Mouse (Mus musculus) neural tube, embryonic 12.5 days (tissue): ENCODE data around the gene Strap. TPM values are rescaled to one million over a fixed set of nuclear protein-coding genes. Genes with fewer than 3 reads are reported as not detected.

Experiments used
- ATAC-seq: fragments of 200-750 bp; cut with Nextera tagmentation; 2 replicates; pipeline ENCODE4 v1.8.0; 2017; ENCODE audit warnings: low read depth, mild to moderate bottlenecking, moderate TSS enrichment, moderate library complexity; ENCODE audit not compliant: low FRiP score
- H3K27ac ChIP-seq: fragments of 300-500 bp; sonication (generic); 2 replicates; pipeline ENCODE4 v1.5.1; 2016
- H3K27me3 ChIP-seq: fragments of 300-500 bp; sonication (generic); replicated peaks from 2 replicates; pipeline ENCODE4 v1.6.1; 2016; ENCODE audit warnings: mild to moderate bottlenecking
- H3K36me3 ChIP-seq: fragments of 300-500 bp; sonication (generic); 2 replicates; pipeline ENCODE4 v1.6.1; 2016; ENCODE audit warnings: mild to moderate bottlenecking
- H3K4me1 ChIP-seq: fragments of 300-500 bp; sonication (generic); 2 replicates; pipeline ENCODE4 v1.6.1; 2016
- H3K4me2 ChIP-seq: fragments of 300-500 bp; sonication (generic); replicated peaks from 2 replicates; pipeline ENCODE4 v1.6.1; 2016; ENCODE audit warnings: mild to moderate bottlenecking
- H3K4me3 ChIP-seq: fragments of 300-500 bp; sonication (generic); 2 replicates; pipeline ENCODE4 v1.5.1; 2016
- H3K9ac ChIP-seq: fragments of 300-500 bp; sonication (generic); 2 replicates; pipeline ENCODE4 v1.6.1; 2016; ENCODE audit warnings: mild to moderate bottlenecking
- H3K9me3 ChIP-seq: fragments of 300-500 bp; sonication (generic); 2 replicates; pipeline ENCODE4 v1.6.1; 2016; ENCODE audit warnings: mild to moderate bottlenecking
- WGBS: fragments of 180-500 bp; shearing (Covaris S2); methylation state at CpG from one replicate; pipeline ENCODE4 v1.1.7; 2016; 5-methylcytosine and 5-hydroxymethylcytosine counted together
- polyA plus RNA-seq: library from polyadenylated mRNA; unstranded; fragments of >200 nt; fragmentation: Nextera tagmentation; extraction: Ambion mirVana; gene quantifications from 2 replicates; pipeline ENCODE4 v1.2.1, GENCODE M21; 2016

Gene Strap
- 192 and 194 TPM in 2 replicates for polyA plus RNA-seq

- Histone ChIP-seq H3K36me3 (peaks cover 23% of the 10 kb centered on the region), H3K27me3 (no peaks in the 10 kb centered on the region), H3K4me2 (peak within 1 kb of the TSS; percentile 78), H3K27ac (peak within 1 kb of the TSS; percentile 62), H3K4me3 (peak within 1 kb of the TSS; percentile 87), H3K9me3 (no peaks in the 10 kb centered on the region), H3K9ac (peak within 1 kb of the TSS; percentile 88), H3K4me1 (peaks cover 10% of the 10 kb centered on the region)
- under 1% methylated on average over 79 of the region's 86 CpGs for WGBS
- peak; percentile 97 for ATAC-seq
These were observed at the start of gene Strap for GRCm38 (mm10) chr6:137734846-137735609. TSS of gene Strap (plus strand) at chr6:137735078.

GRCm38 (mm10) chr6:137687667-137688066, 47.2 kb upstream of the Strap start:
- H3K4me3 ChIP-seq = no peak overlapping the region
- ATAC-seq = no peak
- no peak overlapping the region for H3K9ac ChIP-seq
- H3K36me3 ChIP-seq = no peaks in the 10 kb centered on the region
- H3K27me3 ChIP-seq = no peaks in the 10 kb centered on the region
- 90% methylated on average over 5 of the region's 5 CpGs for WGBS
- H3K9me3 ChIP-seq = no peaks in the 10 kb centered on the region
- no peak overlapping the region for H3K4me2 ChIP-seq
- H3K27ac ChIP-seq = no peak overlapping the region
- H3K4me1 ChIP-seq = no peaks in the 10 kb centered on the region

DNA sequence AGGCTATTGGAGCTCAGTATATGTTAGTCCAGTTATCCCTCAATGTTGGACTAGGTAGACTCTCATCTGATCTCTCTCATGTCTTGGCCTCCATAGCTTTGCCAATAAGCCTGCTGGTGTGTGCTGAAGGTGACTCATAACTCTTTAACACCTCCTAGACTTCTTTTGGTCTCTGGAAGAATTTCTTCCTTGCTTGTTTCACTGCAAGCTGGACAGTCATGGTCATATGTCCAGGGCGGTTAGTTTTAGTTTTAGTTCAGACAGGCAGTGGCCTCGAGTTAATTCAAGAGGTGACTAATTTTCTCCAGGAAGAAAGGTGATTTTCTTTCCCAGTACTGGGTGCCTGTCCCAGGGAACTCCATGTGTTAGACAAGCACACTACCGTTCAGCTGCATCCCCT, 46.8 kb upstream of the Strap start:
- Histone ChIP-seq H3K27ac (no peak overlapping the region), H3K4me2 (no peak overlapping the region), H3K27me3 (no peaks in the 10 kb centered on the region), H3K4me1 (no peaks in the 10 kb centered on the region), H3K36me3 (no peaks in the 10 kb centered on the region), H3K9ac (no peak overlapping the region), H3K9me3 (no peaks in the 10 kb centered on the region), H3K4me3 (no peak overlapping the region)
- 91% methylated on average over 3 of the region's 3 CpGs for WGBS
- no peak for ATAC-seq

GRCm38 (mm10) chr6:137688506-137689105, 46.3 kb upstream of the Strap start:
- ATAC-seq = no peak
- Histone ChIP-seq H3K4me2 (no peak overlapping the region), H3K4me3 (no peak overlapping the region), H3K36me3 (no peaks in the 10 kb centered on the region), H3K9me3 (no peaks in the 10 kb centered on the region), H3K9ac (no peak overlapping the region), H3K4me1 (no peaks in the 10 kb centered on the region), H3K27me3 (no peaks in the 10 kb centered on the region), H3K27ac (no peak overlapping the region)
- WGBS = 88% methylated on average over 11 of the region's 11 CpGs

DNA sequence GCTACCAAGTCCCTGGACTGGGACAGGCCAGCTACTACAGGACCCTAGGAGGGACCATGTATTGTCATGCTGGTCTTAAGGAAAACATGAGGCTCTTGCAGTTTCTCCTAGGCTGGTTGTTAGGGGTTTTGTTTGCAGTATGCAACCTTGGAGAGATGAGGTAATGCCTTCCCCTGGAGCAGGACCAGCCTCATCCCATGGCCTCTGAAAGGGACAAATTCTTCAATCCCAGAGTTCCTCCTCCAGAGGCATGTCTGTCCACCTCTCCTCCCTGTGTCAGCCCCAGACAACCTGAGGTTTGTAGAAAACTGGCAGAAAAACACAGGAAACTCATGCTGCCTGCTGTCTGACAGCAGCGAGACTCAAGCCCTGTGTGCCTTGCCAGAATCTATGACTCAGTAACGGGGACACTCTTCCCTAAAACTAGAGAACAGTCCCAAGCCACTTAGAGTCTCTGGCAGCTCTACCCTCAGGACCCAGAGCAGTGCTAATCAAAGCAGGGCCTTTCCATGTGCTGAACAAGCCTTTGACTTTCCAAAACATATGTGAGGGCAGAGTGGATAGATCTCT, 44.2 kb upstream of the Strap start:
- H3K36me3 ChIP-seq = no peaks in the 10 kb centered on the region
- H3K9me3 ChIP-seq = no peaks in the 10 kb centered on the region
- no peak overlapping the region for H3K4me2 ChIP-seq
- H3K9ac ChIP-seq = no peak overlapping the region
- ATAC-seq = no peak
- no peak overlapping the region for H3K4me3 ChIP-seq
- H3K4me1 ChIP-seq = no peaks in the 10 kb centered on the region
- H3K27ac ChIP-seq = no peak overlapping the region
- 89% methylated on average over 2 of the region's 2 CpGs for WGBS
- H3K27me3 ChIP-seq = no peaks in the 10 kb centered on the region

GRCm38 (mm10) chr6:137694310-137694709, 40.6 kb upstream of the Strap start:
- no peak overlapping the region for H3K9ac ChIP-seq
- H3K4me2 ChIP-seq = no peak overlapping the region
- H3K27ac ChIP-seq = no peak overlapping the region
- H3K36me3 ChIP-seq = no peaks in the 10 kb centered on the region
- WGBS = 81% methylated on average over 2 of the region's 2 CpGs
- no peaks in the 10 kb centered on the region for H3K9me3 ChIP-seq
- H3K4me3 ChIP-seq = no peak overlapping the region
- no peaks in the 10 kb centered on the region for H3K4me1 ChIP-seq
- no peaks in the 10 kb centered on the region for H3K27me3 ChIP-seq
- ATAC-seq = no peak

DNA sequence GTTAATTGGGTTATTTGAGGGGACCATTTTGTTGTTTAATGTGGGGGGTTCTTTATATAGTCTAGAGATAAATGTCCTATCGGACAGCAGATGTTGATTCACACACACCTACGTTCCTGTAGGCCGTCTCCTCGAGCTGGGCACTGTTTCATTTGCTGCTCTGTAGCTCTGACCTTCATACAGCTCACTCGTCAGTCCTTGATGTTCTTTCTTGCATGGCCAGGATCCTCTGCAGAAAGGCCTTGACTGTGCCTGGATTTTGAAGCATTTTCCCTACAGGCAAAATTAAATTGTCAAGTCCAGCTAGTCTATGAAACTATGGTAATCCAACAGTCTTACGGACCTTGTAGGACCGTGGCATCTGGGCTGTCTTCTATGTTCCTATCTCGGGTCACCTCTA, 39.8 kb upstream of the Strap start:
- 92% methylated on average over 8 of the region's 8 CpGs for WGBS
- H3K36me3 ChIP-seq = no peaks in the 10 kb centered on the region
- no peak overlapping the region for H3K27ac ChIP-seq
- H3K4me3 ChIP-seq = no peak overlapping the region
- H3K4me2 ChIP-seq = no peak overlapping the region
- H3K4me1 ChIP-seq = no peaks in the 10 kb centered on the region
- no peaks in the 10 kb centered on the region for H3K27me3 ChIP-seq
- H3K9ac ChIP-seq = no peak overlapping the region
- no peaks in the 10 kb centered on the region for H3K9me3 ChIP-seq
- no peak for ATAC-seq

- H3K9ac ChIP-seq = no peak overlapping the region
- no peaks in the 10 kb centered on the region for H3K4me1 ChIP-seq
- no peaks in the 10 kb centered on the region for H3K27me3 ChIP-seq
- no peak for ATAC-seq
- H3K4me2 ChIP-seq = no peak overlapping the region
- H3K4me3 ChIP-seq = no peak overlapping the region
- whole genome bisulfite sequencing = 83% methylated on average over 8 of the region's 8 CpGs
- H3K27ac ChIP-seq = no peak overlapping the region
- H3K36me3 ChIP-seq = no peaks in the 10 kb centered on the region
- no peaks in the 10 kb centered on the region for H3K9me3 ChIP-seq
These were observed 38.3 kb upstream of the Strap start for GRCm38 (mm10) chr6:137696445-137697204.

- Histone ChIP-seq H3K9ac (no peak overlapping the region), H3K4me2 (no peak overlapping the region), H3K27ac (no peak overlapping the region), H3K4me1 (no peaks in the 10 kb centered on the region), H3K27me3 (no peaks in the 10 kb centered on the region), H3K36me3 (no peaks in the 10 kb centered on the region), H3K9me3 (no peaks in the 10 kb centered on the region), H3K4me3 (no peak overlapping the region)
- ATAC-seq = no peak
- WGBS = 80% methylated on average over 7 of the region's 7 CpGs
These were observed 35.4 kb upstream of the Strap start for GRCm38 (mm10) chr6:137699434-137699833.

GRCm38 (mm10) chr6:137702186-137702585, 32.7 kb upstream of the Strap start:
- Histone ChIP-seq H3K4me3 (no peak overlapping the region), H3K27ac (no peak overlapping the region), H3K9ac (no peak overlapping the region), H3K27me3 (no peaks in the 10 kb centered on the region), H3K4me2 (no peak overlapping the region), H3K36me3 (no peaks in the 10 kb centered on the region), H3K4me1 (no peaks in the 10 kb centered on the region), H3K9me3 (no peaks in the 10 kb centered on the region)
- 87% methylated on average over 3 of the region's 3 CpGs for WGBS
- ATAC-seq = no peak

DNA sequence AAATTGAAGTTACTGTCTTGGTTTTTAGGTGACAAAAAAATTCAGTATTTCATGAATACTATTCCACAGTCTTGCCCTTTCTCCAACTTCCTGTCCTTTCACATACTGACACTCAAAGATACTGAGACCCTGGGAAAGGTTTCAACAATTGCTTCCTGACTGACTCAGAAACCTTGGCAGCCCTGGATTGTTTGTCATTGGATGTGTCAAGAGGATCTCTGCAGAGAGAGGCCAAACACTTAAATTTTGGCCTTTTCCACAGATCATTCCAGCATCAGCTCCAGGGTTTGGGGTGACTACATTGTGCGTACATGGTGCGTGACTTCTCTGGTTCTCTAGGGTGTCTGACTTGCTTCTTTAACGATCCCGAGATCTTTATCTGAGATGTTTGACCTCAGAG, 32.0 kb upstream of the Strap start:
- no peak for ATAC-seq
- H3K4me3 ChIP-seq = no peak overlapping the region
- 92% methylated on average over 4 of the region's 4 CpGs for WGBS

DNA sequence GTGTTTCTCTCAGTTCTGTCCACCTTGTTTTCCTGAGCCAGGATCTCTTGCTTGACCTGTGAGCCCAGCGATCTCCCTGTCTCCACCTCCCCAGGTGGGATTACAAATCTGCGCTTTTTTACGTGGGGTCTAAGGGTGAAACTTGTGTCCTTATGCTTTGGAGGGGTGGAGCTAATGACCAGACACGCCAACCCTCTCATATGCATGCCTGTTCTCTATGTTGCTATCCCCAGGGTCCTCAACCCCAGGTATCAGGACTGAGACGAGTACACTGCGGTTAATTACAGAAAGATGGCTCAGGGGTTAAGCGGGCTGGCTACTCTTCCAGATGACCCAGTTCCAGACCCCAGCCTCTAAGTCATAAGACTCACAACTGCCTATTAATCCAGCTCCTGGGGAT, 31.4 kb upstream of the Strap start:
- WGBS = 90% methylated on average over 7 of the region's 7 CpGs
- Histone ChIP-seq H3K27ac (no peak overlapping the region), H3K4me2 (no peak overlapping the region), H3K36me3 (no peaks in the 10 kb centered on the region), H3K4me1 (no peaks in the 10 kb centered on the region), H3K27me3 (no peaks in the 10 kb centered on the region), H3K4me3 (no peak overlapping the region), H3K9me3 (no peaks in the 10 kb centered on the region), H3K9ac (no peak overlapping the region)
- ATAC-seq = no peak

More for the DNA sequence above, 32.0 kb upstream of the Strap start:
- no peaks in the 10 kb centered on the region for H3K27me3 ChIP-seq
- H3K36me3 ChIP-seq = no peaks in the 10 kb centered on the region
- no peaks in the 10 kb centered on the region for H3K9me3 ChIP-seq
- H3K27ac ChIP-seq = no peak overlapping the region
- no peak overlapping the region for H3K4me2 ChIP-seq
- no peak overlapping the region for H3K9ac ChIP-seq
- no peaks in the 10 kb centered on the region for H3K4me1 ChIP-seq
